Mouse (Mus musculus): ENCODE measurements around the gene Gm6657. TPM values are rescaled to one million over a fixed set of nuclear protein-coding genes. Genes with fewer than 3 reads are reported as not detected.

Gm6657 gene
- polyA plus RNA-seq, 1 experiment from 2014 or later, result not detected

GRCm38 (mm10) chr12:78219191-78219825 is 25.3 kb downstream of the Gm6657 start:
- Histone ChIP-seq H3K4me3 (no peak overlapping the region), H3K36me3 (no peaks in the 10 kb centered on the region), H3K9ac (replicated peaks) (no peak overlapping the region), H3K27me3 (no peaks in the 10 kb centered on the region), H3K27ac (replicated peaks) (no peak overlapping the region), H3K4me2 (replicated peaks) (no peak overlapping the region), H3K9me3 (no peaks in the 10 kb centered on the region), H3K4me1 (no peaks in the 10 kb centered on the region)
- 85% methylated on average over 4 of the region's 4 CpGs for WGBS
- ATAC-seq (replicated peaks), result no peak

- H3K27me3 ChIP-seq, result no peaks in the 10 kb centered on the region
- peak within 1 kb of the TSS; percentile 84 for H3K9ac ChIP-seq (replicated peaks)
- peak within 1 kb of the TSS; percentile 54 for H3K4me2 ChIP-seq (replicated peaks)
- H3K4me3 ChIP-seq, result peak within 1 kb of the TSS; percentile 81
- H3K27ac ChIP-seq (replicated peaks), result peak within 1 kb of the TSS; percentile 99
- H3K36me3 ChIP-seq, result no peaks in the 10 kb centered on the region
- H3K4me1 ChIP-seq, result peaks cover 15% of the 10 kb centered on the region
- no peaks in the 10 kb centered on the region for H3K9me3 ChIP-seq
- under 1% methylated on average over 70 of the region's 70 CpGs for WGBS
- peak; percentile 99 for ATAC-seq (replicated peaks)
Observed at GRCm38 (mm10) chr12:78225707-78226518, 31.9 kb downstream of the Gm6657 start, which contains the start of gene Gphn. TSS of gene Gphn (plus strand) at chr12:78226379.

- Histone ChIP-seq H3K9me3 (no peaks in the 10 kb centered on the region), H3K4me2 (replicated peaks) (peak overlapping the region; percentile 54), H3K27ac (replicated peaks) (peak overlapping the region; percentile 99), H3K27me3 (no peaks in the 10 kb centered on the region), H3K9ac (replicated peaks) (peak overlapping the region; percentile 84), H3K4me3 (peak overlapping the region; percentile 81), H3K36me3 (no peaks in the 10 kb centered on the region), H3K4me1 (peaks cover 15% of the 10 kb centered on the region)
- WGBS, result under 1% methylated on average over 48 of the region's 48 CpGs
- ATAC-seq (replicated peaks), result peak; percentile 92
Observed at GRCm38 (mm10) chr12:78226519-78226875, 32.5 kb downstream of the Gm6657 start.

- H3K9ac ChIP-seq (replicated peaks), result peak overlapping the region; percentile 84
- WGBS, result under 1% methylated on average over 56 of the region's 57 CpGs
- peak; percentile 43 for ATAC-seq (replicated peaks)
- peak overlapping the region; percentile 81 for H3K4me3 ChIP-seq
- peak overlapping the region; percentile 54 for H3K4me2 ChIP-seq (replicated peaks)
- H3K9me3 ChIP-seq, result no peaks in the 10 kb centered on the region
- H3K27me3 ChIP-seq, result no peaks in the 10 kb centered on the region
- H3K36me3 ChIP-seq, result no peaks in the 10 kb centered on the region
- H3K27ac ChIP-seq (replicated peaks), result peak overlapping the region; percentile 99
- H3K4me1 ChIP-seq, result peaks cover 15% of the 10 kb centered on the region
Observed at GRCm38 (mm10) chr12:78227021-78227932, 33.2 kb downstream of the Gm6657 start.

- Histone ChIP-seq H3K9me3 (no peaks in the 10 kb centered on the region), H3K9ac (replicated peaks) (peak overlapping the region; percentile 84)
Observed at GRCm38 (mm10) chr12:78228139-78228538, 34.1 kb downstream of the Gm6657 start.

GRCm38 (mm10) chr12:78232560-78232959 is 38.5 kb downstream of the Gm6657 start:
- H3K27me3 ChIP-seq, result no peaks in the 10 kb centered on the region
- no peaks in the 10 kb centered on the region for H3K9me3 ChIP-seq
- H3K4me3 ChIP-seq, result no peak overlapping the region
- no peak for ATAC-seq (replicated peaks)
- H3K36me3 ChIP-seq, result no peaks in the 10 kb centered on the region
- no peak overlapping the region for H3K27ac ChIP-seq (replicated peaks)
- no peak overlapping the region for H3K4me2 ChIP-seq (replicated peaks)
- H3K9ac ChIP-seq (replicated peaks), result no peak overlapping the region
- H3K4me1 ChIP-seq, result peaks cover 12% of the 10 kb centered on the region

More at GRCm38 (mm10) chr12:78228139-78228538, 34.1 kb downstream of the Gm6657 start:
- Histone ChIP-seq H3K27me3 (no peaks in the 10 kb centered on the region), H3K4me3 (peak overlapping the region; percentile 81), H3K36me3 (no peaks in the 10 kb centered on the region), H3K4me1 (peaks cover 15% of the 10 kb centered on the region), H3K27ac (replicated peaks) (peak overlapping the region; percentile 99), H3K4me2 (replicated peaks) (peak overlapping the region; percentile 54)
- no peak for ATAC-seq (replicated peaks)
- 42% methylated on average over 4 of the region's 4 CpGs for WGBS

GRCm38 (mm10) chr12:78248366-78248765 is 54.3 kb downstream of the Gm6657 start:
- no peaks in the 10 kb centered on the region for H3K9me3 ChIP-seq
- no peak overlapping the region for H3K27ac ChIP-seq (replicated peaks)
- no peaks in the 10 kb centered on the region for H3K36me3 ChIP-seq
- H3K9ac ChIP-seq (replicated peaks), result no peak overlapping the region
- no peaks in the 10 kb centered on the region for H3K27me3 ChIP-seq
- 50% methylated on average over 1 of the region's 1 CpGs for WGBS
- no peak for ATAC-seq (replicated peaks)
- no peak overlapping the region for H3K4me3 ChIP-seq
- H3K4me1 ChIP-seq, result no peaks in the 10 kb centered on the region
- no peak overlapping the region for H3K4me2 ChIP-seq (replicated peaks)

GRCm38 (mm10) chr12:78249151-78249550 is 55.1 kb downstream of the Gm6657 start:
- Histone ChIP-seq H3K4me3 (no peak overlapping the region), H3K27me3 (no peaks in the 10 kb centered on the region), H3K27ac (replicated peaks) (no peak overlapping the region), H3K4me2 (replicated peaks) (no peak overlapping the region), H3K4me1 (no peaks in the 10 kb centered on the region), H3K36me3 (no peaks in the 10 kb centered on the region), H3K9ac (replicated peaks) (no peak overlapping the region), H3K9me3 (no peaks in the 10 kb centered on the region)
- ATAC-seq (replicated peaks), result no peak

Other genes with a start within 250 kb of the Gm6657 start
- 28.1 and 30.6 TPM in 2 replicates for gene Gphn, start 32.1 kb downstream of the Gm6657 start, polyA plus RNA-seq (2015; fragmentation: Nextera tagmentation; extraction: Ambion mirVana)

Data from forebrain, embryonic 15.5 days (tissue).